Mouse (Mus musculus): ENCODE data around the gene Polr2i. TPM values are rescaled to one million over a fixed set of nuclear protein-coding genes. Genes with fewer than 3 reads are reported as not detected.
A peak's percentile ranks its signal among the peaks of the same experiment; 100 is the strongest.
"Not testable (repeated sequence)": the region's sequence is repeated elsewhere in the genome, so short reads cannot be mapped to it uniquely, and the experiment has no call there.

The Polr2i gene
- polyA plus RNA-seq, 1 experiment from 2014 or later = 174 TPM

GRCm38 (mm10) chr7:30234276-30234858, 2.6 kb downstream of the Polr2i start:
- no peaks in the 10 kb centered on the region for H3K9me3 ChIP-seq
- 94% methylated on average over 15 of the region's 15 CpGs for WGBS
- no peaks in the 10 kb centered on the region for H3K27me3 ChIP-seq
- H3K4me2 ChIP-seq = no peak overlapping the region
- ATAC-seq (ENCODE audit: low FRiP score) = no peak
- H3K4me1 ChIP-seq (replicated peaks) = peaks cover 22% of the 10 kb centered on the region
- H3K4me3 ChIP-seq = no peak overlapping the region
- no peak overlapping the region for H3K27ac ChIP-seq
- H3K9ac ChIP-seq = no peak overlapping the region
- H3K36me3 ChIP-seq = peaks cover 32% of the 10 kb centered on the region

DNA sequence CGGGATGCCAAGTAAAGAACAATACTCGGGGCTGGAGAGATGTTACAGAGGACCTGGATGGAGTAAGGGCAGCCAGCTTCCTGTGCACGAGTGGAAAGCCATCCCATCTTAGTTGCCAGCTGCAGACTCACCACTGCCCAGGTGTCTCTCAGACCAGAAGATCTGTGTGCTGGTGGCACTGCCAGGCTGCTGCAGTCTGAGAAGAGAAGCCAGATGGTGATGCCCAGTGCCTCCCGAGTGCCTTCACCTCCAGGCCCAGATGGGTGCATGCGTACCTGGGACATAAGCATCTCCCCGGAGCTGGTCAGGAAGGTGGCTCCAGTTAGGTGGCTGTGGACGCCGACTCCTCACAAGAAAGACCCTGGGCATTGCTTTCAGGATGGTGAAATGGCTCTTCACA, 3.3 kb downstream of the Polr2i start:
- H3K4me2 ChIP-seq = no peak overlapping the region
- no peaks in the 10 kb centered on the region for H3K27me3 ChIP-seq
- H3K9ac ChIP-seq = no peak overlapping the region
- WGBS = 91% methylated on average over 8 of the region's 8 CpGs
- ATAC-seq (ENCODE audit: low FRiP score) = no peak
- no peaks in the 10 kb centered on the region for H3K9me3 ChIP-seq
- H3K4me3 ChIP-seq = no peak overlapping the region
- no peak overlapping the region for H3K27ac ChIP-seq
- peaks cover 27% of the 10 kb centered on the region for H3K36me3 ChIP-seq
- peaks cover 22% of the 10 kb centered on the region for H3K4me1 ChIP-seq (replicated peaks)

DNA sequence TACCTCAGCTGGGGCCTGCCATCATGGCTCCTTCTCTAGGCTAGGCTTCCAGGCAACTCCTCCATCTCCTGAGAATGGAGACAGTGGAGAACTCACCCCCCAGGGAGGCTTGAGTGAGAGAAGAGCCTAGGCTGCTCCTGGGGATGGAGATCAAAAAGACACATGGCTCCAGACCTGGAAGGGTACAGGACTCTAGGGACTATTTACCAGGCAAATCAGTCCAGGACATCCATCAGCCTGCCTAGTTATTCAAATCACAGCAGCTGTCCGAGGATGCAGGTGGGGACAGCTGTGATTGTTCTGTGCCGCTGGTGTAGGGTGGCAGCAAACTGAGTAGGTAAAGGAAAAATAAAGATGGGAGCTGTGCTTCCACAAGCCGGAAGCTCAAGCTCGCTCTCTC, 3.9 kb downstream of the Polr2i start, which contains the start of gene Ovol3:
Gene Ovol3 (minus strand): TSS at position 101 of the 400 bp plus-strand sequence.
- H3K4me3 ChIP-seq = no peak within 1 kb of the TSS
- no peak within 1 kb of the TSS for H3K4me2 ChIP-seq
- peaks cover 19% of the 10 kb centered on the region for H3K4me1 ChIP-seq (replicated peaks)
- ATAC-seq (ENCODE audit: low FRiP score) = no peak
- no peaks in the 10 kb centered on the region for H3K9me3 ChIP-seq
- no peak within 1 kb of the TSS for H3K9ac ChIP-seq
- no peak within 1 kb of the TSS for H3K27ac ChIP-seq
- H3K27me3 ChIP-seq = no peaks in the 10 kb centered on the region
- H3K36me3 ChIP-seq = peaks cover 28% of the 10 kb centered on the region
- WGBS = 84% methylated on average over 4 of the region's 4 CpGs

DNA sequence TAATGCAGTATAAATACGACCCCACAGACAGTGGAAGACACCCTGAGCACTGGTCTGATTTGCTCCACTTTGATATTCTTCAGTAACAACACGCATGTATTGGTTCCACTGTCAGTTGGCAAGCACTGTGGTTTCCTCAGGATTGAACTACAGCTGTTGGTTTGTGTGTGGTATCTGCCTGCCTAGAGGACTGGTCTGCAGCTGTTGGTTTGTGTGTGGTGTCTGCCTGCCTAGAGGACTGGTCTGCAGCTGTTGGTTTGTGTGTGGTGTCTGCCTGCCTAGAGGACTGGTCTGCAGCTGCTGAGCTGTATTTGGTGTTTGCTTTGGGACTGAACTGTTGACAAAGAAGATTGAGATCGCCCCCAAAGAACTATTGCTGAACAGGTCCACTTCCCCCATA, 5.6 kb downstream of the Polr2i start:
- peaks cover 39% of the 10 kb centered on the region for H3K36me3 ChIP-seq
- not testable (repeated sequence) for ATAC-seq (ENCODE audit: low FRiP score); H3K27me3 ChIP-seq; H3K4me3 ChIP-seq; H3K9ac ChIP-seq; H3K4me2 ChIP-seq; H3K9me3 ChIP-seq; H3K27ac ChIP-seq
- 93% methylated on average over 3 of the region's 3 CpGs for WGBS
- peaks cover 13% of the 10 kb centered on the region for H3K4me1 ChIP-seq (replicated peaks)

DNA sequence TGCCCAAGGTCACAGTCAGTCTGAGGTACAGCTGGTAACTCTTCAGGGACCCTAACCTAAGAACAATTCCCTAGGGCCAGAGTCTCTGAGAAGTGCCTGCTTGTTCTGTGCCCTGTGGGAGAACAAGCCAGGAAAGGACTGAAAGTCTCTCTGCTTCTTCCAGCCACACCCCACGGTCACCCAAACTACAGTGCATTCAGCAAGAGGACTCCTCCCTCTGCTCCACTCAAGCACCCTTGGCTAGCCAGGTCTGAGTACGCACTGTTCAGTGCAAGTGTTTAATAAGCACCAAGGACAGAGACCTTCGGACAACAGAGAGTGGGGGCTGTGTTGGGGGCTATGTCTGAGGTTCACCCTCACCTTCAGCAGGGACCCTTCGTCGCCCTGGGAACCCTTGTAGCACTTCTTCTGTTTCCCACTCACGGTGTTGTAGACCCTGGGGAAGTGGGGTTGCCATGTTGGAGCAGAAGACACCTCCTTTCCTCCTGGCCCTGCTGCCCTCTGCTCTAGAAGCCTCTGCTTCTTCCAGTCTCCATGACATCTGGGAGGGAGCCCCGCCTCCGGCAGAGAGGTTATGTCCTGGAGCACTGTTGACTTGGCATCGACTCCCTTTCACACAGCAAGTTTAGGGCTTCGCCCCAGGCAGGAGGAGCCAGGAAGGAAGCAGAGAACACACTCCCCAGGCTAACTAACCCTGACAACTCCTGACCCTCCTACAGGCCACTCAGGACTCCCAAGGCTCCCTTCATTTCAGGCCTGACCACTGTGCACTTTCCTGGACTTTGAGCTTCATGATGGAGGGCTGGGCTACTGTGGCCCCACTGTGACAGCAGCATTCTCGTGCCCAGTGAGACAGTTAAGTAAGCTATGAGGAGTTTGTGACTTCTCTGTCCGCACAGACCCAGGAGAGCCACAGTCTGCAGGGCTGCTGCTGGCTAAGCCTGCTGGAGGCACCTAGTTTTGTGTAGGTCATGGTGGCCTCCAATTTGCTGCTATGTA, 20.5 kb downstream of the Polr2i start:
- H3K4me1 ChIP-seq (replicated peaks) = no peaks in the 10 kb centered on the region
- H3K4me2 ChIP-seq = no peak overlapping the region
- no peak overlapping the region for H3K4me3 ChIP-seq
- no peak for ATAC-seq (ENCODE audit: low FRiP score)
- H3K27ac ChIP-seq = no peak overlapping the region
- no peaks in the 10 kb centered on the region for H3K9me3 ChIP-seq
- peak overlapping the region; percentile 39; the same call in 1 of the 2 replicates for H3K9ac ChIP-seq
- H3K36me3 ChIP-seq = no peaks in the 10 kb centered on the region
- no peaks in the 10 kb centered on the region for H3K27me3 ChIP-seq
- WGBS = 85% methylated on average over 12 of the region's 12 CpGs

GRCm38 (mm10) chr7:30265041-30265440, 33.3 kb downstream of the Polr2i start:
- 82% methylated on average over 2 of the region's 2 CpGs for WGBS
- Histone ChIP-seq H3K4me2 (no peak overlapping the region), H3K27me3 (no peaks in the 10 kb centered on the region), H3K4me3 (no peak overlapping the region), H3K9ac (no peak overlapping the region), H3K9me3 (no peaks in the 10 kb centered on the region), H3K4me1 (replicated peaks) (no peaks in the 10 kb centered on the region), H3K27ac (no peak overlapping the region), H3K36me3 (peaks cover 13% of the 10 kb centered on the region)
- ATAC-seq (ENCODE audit: low FRiP score) = no peak

- no peak for ATAC-seq (ENCODE audit: low FRiP score)
- peaks cover 18% of the 10 kb centered on the region for H3K36me3 ChIP-seq
- 90% methylated on average over 5 of the region's 5 CpGs for WGBS
- H3K27ac ChIP-seq = no peak overlapping the region
- H3K4me3 ChIP-seq = no peak overlapping the region
- no peak overlapping the region for H3K9ac ChIP-seq
- H3K27me3 ChIP-seq = no peaks in the 10 kb centered on the region
- H3K4me1 ChIP-seq (replicated peaks) = no peaks in the 10 kb centered on the region
- no peak overlapping the region for H3K4me2 ChIP-seq
- H3K9me3 ChIP-seq = no peaks in the 10 kb centered on the region
Measured at GRCm38 (mm10) chr7:30265531-30265930, 33.8 kb downstream of the Polr2i start.

DNA sequence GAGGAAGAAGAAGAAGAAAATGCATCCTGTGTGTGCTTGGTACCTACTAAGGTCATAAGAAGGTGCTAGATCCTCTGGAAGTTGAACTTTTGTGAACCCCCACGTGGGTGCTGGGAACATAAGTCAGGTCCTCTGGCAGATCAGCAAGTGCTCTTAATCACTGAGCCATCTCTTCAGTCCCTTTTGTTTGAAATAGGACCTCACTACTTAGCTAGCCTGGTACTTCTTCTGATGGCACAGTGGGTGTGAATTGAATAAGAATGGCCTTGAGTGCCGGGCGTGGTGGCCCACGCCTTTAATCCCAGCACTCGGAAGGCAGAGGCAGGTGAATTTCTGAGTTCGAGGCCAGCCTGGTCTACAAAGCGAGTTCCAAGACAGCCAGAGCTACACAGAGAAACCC, 34.2 kb downstream of the Polr2i start:
- no peak overlapping the region for H3K4me2 ChIP-seq

DNA sequence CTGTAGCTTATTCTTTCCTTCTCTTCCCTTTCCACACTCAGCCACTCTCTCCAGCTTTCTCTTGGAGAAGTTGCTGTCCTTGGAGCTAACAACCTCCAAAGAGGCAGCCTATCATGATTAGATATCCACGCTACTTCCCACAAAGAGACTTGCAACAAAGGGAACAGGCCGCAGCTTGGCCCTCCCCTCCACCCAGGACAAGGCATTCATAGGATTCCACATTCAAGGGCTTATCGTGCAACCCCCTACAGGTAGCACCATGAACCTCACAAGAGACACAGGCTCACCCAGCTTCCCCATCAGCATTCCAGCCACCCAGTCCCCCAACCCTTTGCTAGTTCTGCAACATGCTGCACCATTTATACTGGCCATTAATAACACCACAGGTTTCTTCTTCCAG, 35.0 kb downstream of the Polr2i start:
- no peak for ATAC-seq (ENCODE audit: low FRiP score)
- H3K27ac ChIP-seq = no peak overlapping the region

More for the DNA sequence above, 34.2 kb downstream of the Polr2i start:
- no peaks in the 10 kb centered on the region for H3K27me3 ChIP-seq
- no peaks in the 10 kb centered on the region for H3K4me1 ChIP-seq (replicated peaks)
- 93% methylated on average over 7 of the region's 7 CpGs for WGBS
- H3K36me3 ChIP-seq = peaks cover 17% of the 10 kb centered on the region
- no peak overlapping the region for H3K4me3 ChIP-seq
- no peak overlapping the region for H3K27ac ChIP-seq
- no peak for ATAC-seq (ENCODE audit: low FRiP score)
- H3K9ac ChIP-seq = no peak overlapping the region
- H3K9me3 ChIP-seq = no peaks in the 10 kb centered on the region

GRCm38 (mm10) chr7:30269641-30270040, 37.9 kb downstream of the Polr2i start:
- no peak overlapping the region for H3K4me2 ChIP-seq
- no peaks in the 10 kb centered on the region for H3K4me1 ChIP-seq (replicated peaks)
- WGBS = 84% methylated on average over 4 of the region's 4 CpGs
- no peak overlapping the region for H3K9ac ChIP-seq
- no peaks in the 10 kb centered on the region for H3K27me3 ChIP-seq
- no peaks in the 10 kb centered on the region for H3K9me3 ChIP-seq
- H3K4me3 ChIP-seq = no peak overlapping the region
- no peak overlapping the region for H3K27ac ChIP-seq
- ATAC-seq (ENCODE audit: low FRiP score) = no peak
- peaks cover 9% of the 10 kb centered on the region for H3K36me3 ChIP-seq

More for the DNA sequence above, 35.0 kb downstream of the Polr2i start:
- Histone ChIP-seq H3K9me3 (no peaks in the 10 kb centered on the region), H3K4me2 (no peak overlapping the region), H3K4me1 (replicated peaks) (no peaks in the 10 kb centered on the region), H3K27me3 (no peaks in the 10 kb centered on the region), H3K36me3 (peaks cover 16% of the 10 kb centered on the region), H3K9ac (0 out of 2 replicates have a peak overlapping the region, but pooled peaks have one; percentile 30), H3K4me3 (no peak overlapping the region)
- WGBS = 77% methylated on average over 3 of the region's 3 CpGs

- Histone ChIP-seq H3K36me3 (peaks cover 5% of the 10 kb centered on the region; the same call in 1 of the 2 replicates), H3K4me1 (replicated peaks) (peaks cover 5% of the 10 kb centered on the region), H3K9ac (no peak overlapping the region), H3K4me3 (no peak overlapping the region), H3K4me2 (no peak overlapping the region), H3K9me3 (no peaks in the 10 kb centered on the region), H3K27ac (no peak overlapping the region), H3K27me3 (no peaks in the 10 kb centered on the region)
- 86% methylated on average over 6 of the region's 6 CpGs for WGBS
- no peak for ATAC-seq (ENCODE audit: low FRiP score)
Measured at GRCm38 (mm10) chr7:30274383-30274782, 42.6 kb downstream of the Polr2i start.

- Histone ChIP-seq H3K27ac (no peak overlapping the region), H3K4me3 (no peak overlapping the region), H3K9ac (no peak overlapping the region), H3K27me3 (no peaks in the 10 kb centered on the region), H3K9me3 (no peaks in the 10 kb centered on the region), H3K4me2 (peak overlapping the region; percentile 93), H3K36me3 (no peaks in the 10 kb centered on the region), H3K4me1 (replicated peaks) (peaks cover 15% of the 10 kb centered on the region)
- WGBS = 60% methylated on average over 2 of the region's 2 CpGs
- ATAC-seq (ENCODE audit: low FRiP score) = no peak
Measured at GRCm38 (mm10) chr7:30278911-30279310, 47.2 kb downstream of the Polr2i start.

Measured in hindbrain, embryonic 13.5 days (tissue).